Mouse (Mus musculus) lung, postnatal 0 days (tissue): Measurements from ENCODE around the gene Gfra1.

Experiments
- CTCF ChIP-seq: IDR thresholded peaks from 2 replicates; pipeline ENCODE4 v1.5.1; 2016; ENCODE audit warnings: antibody characterized with exemption, mild to moderate bottlenecking
- EP300 ChIP-seq: IDR thresholded peaks from 2 replicates; pipeline ENCODE4 v1.6.1; 2016; ENCODE audit warnings: antibody characterized with exemption, mild to moderate bottlenecking, control low read depth

DNA sequence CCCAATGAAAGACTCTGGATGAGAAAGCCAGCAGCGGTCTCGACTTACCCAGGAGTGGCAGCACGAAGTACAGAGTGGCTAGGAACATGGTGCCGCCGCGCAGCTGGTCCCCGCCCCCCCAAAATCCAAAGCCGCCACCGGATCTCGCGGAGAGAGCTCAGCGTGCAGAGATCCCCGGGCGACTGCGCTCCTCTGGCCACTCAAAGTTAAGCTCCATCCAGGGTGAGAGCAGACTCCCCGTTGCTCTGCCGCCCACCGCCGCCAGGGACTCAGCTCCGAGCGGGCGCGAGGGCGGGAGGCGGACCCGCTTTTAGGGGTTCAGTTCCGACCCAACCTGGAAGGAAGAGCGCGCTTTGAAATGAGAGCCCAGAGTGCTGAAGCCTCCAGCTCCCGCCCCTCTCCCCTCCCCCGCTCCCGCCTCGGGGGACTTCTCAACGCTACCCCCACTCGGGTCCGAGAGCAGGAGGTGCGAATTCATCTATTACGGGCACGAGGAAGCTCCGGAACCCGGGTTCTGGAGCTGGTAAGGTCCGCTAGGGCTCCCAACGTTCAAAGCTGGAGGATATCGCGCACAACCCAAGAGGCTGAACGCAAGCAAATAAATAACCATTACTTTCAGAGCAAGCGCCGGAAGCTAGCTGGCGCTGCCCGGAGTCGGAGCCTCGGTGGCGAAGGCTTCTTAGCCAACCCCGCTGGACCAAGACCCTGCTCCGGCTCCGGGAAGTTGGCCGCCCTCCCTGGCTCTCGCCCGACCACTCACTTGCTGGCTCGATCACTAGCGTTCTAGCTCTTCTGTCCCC is 1.2 kb downstream of the Gfra1 start:
- peak; percentile 44 for TF ChIP-seq CTCF
- no peak for TF ChIP-seq EP300
